Mouse (Mus musculus): Measurements from ENCODE around the gene Tex9.
A peak's percentile ranks its signal among the peaks of the same experiment; 100 is the strongest.
"Not testable (repeated sequence)": the region's sequence is repeated elsewhere in the genome, so short reads cannot be mapped to it uniquely, and the experiment has no call there.

The Tex9 gene

GRCm38 (mm10) chr9:72438749-72439148 lies 53.3 kb downstream of the Tex9 start:
- DNase-seq (ENCODE audit: low spot score) = no peak

- peak; percentile 84 for DNase-seq (ENCODE audit: low spot score)
Observed at GRCm38 (mm10) chr9:72437822-72438701, 54.0 kb downstream of the Tex9 start, which contains the start of gene Mns1. Gene Mns1 (plus strand): TSS chr9:72438011.

- no peak for DNase-seq (ENCODE audit: low spot score)
Observed at GRCm38 (mm10) chr9:72434876-72435275, 57.1 kb downstream of the Tex9 start.

- no peak for DNase-seq (ENCODE audit: low spot score)
Observed at GRCm38 (mm10) chr9:72427861-72428260, 64.2 kb downstream of the Tex9 start.

GRCm38 (mm10) chr9:72425300-72425850 lies 66.6 kb downstream of the Tex9 start:
- DNase-seq (ENCODE audit: low spot score) = no peak

- DNase-seq (ENCODE audit: low spot score) = no peak
Observed at GRCm38 (mm10) chr9:72422753-72423152, 69.3 kb downstream of the Tex9 start.

GRCm38 (mm10) chr9:72422284-72422683 lies 69.7 kb downstream of the Tex9 start:
- no peak for DNase-seq (ENCODE audit: low spot score)

- DNase-seq (ENCODE audit: low spot score) = no peak
Observed at GRCm38 (mm10) chr9:72420490-72420889, 71.5 kb downstream of the Tex9 start.

GRCm38 (mm10) chr9:72418443-72418842 lies 73.6 kb downstream of the Tex9 start:
- DNase-seq (ENCODE audit: low spot score) = no peak

GRCm38 (mm10) chr9:72411746-72412145 lies 80.3 kb downstream of the Tex9 start:
- DNase-seq (ENCODE audit: low spot score) = no peak

GRCm38 (mm10) chr9:72409381-72410225 lies 82.4 kb downstream of the Tex9 start:
- DNase-seq (ENCODE audit: low spot score) = no peak

- DNase-seq (ENCODE audit: low spot score) = peak; percentile 70
Observed at GRCm38 (mm10) chr9:72408131-72408586, 83.9 kb downstream of the Tex9 start.

- DNase-seq (ENCODE audit: low spot score) = no peak
Observed at GRCm38 (mm10) chr9:72405882-72406638, 86.0 kb downstream of the Tex9 start.

GRCm38 (mm10) chr9:72404934-72405333 lies 87.1 kb downstream of the Tex9 start:
- no peak for DNase-seq (ENCODE audit: low spot score)

GRCm38 (mm10) chr9:72404446-72404845 lies 87.6 kb downstream of the Tex9 start:
- no peak for DNase-seq (ENCODE audit: low spot score)

- DNase-seq (ENCODE audit: low spot score) = no peak
Observed at GRCm38 (mm10) chr9:72403421-72403820, 88.6 kb downstream of the Tex9 start.

GRCm38 (mm10) chr9:72401769-72402168 lies 90.2 kb downstream of the Tex9 start:
- not testable (repeated sequence) for DNase-seq (ENCODE audit: low spot score)
